Mouse (Mus musculus): Measurements from ENCODE around the gene Slc26a10. TPM values are rescaled to one million over a fixed set of nuclear protein-coding genes. Genes with fewer than 3 reads are reported as not detected.

The Slc26a10 gene
- polyA plus RNA-seq, 1 experiment from 2014 or later: 0.52 TPM

- H3K4me3 ChIP-seq (ENCODE audit: low read depth, low read length): no peak overlapping the region
- peaks cover 4% of the 10 kb centered on the region; the same call in 1 of the 2 replicates for H3K9me3 ChIP-seq (ENCODE audit: control insufficient read depth)
- no peak overlapping the region for H3K9ac ChIP-seq (ENCODE audit: low read depth, low read length)
- no peaks in the 10 kb centered on the region for H3K4me1 ChIP-seq (replicated peaks; ENCODE audit: control insufficient read depth, insufficient read depth, low read length)
- no peak overlapping the region for H3K4me2 ChIP-seq (replicated peaks; ENCODE audit: low read depth)
- H3K27ac ChIP-seq (ENCODE audit: low read depth, low read length): no peak overlapping the region
- 93% methylated on average over 2 of the region's 2 CpGs for WGBS
- no peaks in the 10 kb centered on the region for H3K36me3 ChIP-seq (ENCODE audit: control insufficient read depth, insufficient read depth)
- TF ChIP-seq CTCF (IDR thresholded peaks at IDR 0.05; ENCODE audit: low read depth): no peak
- ATAC-seq: no peak
- H3K27me3 ChIP-seq (replicated peaks; ENCODE audit: control insufficient read depth, insufficient read depth, low read length): no peaks in the 10 kb centered on the region
These were observed 37.9 kb upstream of the Slc26a10 start for GRCm38 (mm10) chr10:127218339-127218738.

- no peaks in the 10 kb centered on the region for H3K4me1 ChIP-seq (replicated peaks; ENCODE audit: control insufficient read depth, insufficient read depth, low read length)
- TF ChIP-seq CTCF (IDR thresholded peaks at IDR 0.05; ENCODE audit: low read depth): no peak
These were observed 36.7 kb upstream of the Slc26a10 start for GRCm38 (mm10) chr10:127217177-127217576.

GRCm38 (mm10) chr10:127216456-127216855, 36.0 kb upstream of the Slc26a10 start:
- Histone ChIP-seq H3K4me2 (replicated peaks; ENCODE audit: low read depth) (no peak overlapping the region), H3K9ac (ENCODE audit: low read depth, low read length) (no peak overlapping the region), H3K27me3 (replicated peaks; ENCODE audit: control insufficient read depth, insufficient read depth, low read length) (no peaks in the 10 kb centered on the region), H3K4me1 (replicated peaks; ENCODE audit: control insufficient read depth, insufficient read depth, low read length) (no peaks in the 10 kb centered on the region), H3K9me3 (ENCODE audit: control insufficient read depth) (peaks cover 4% of the 10 kb centered on the region; the same call in 1 of the 2 replicates), H3K27ac (ENCODE audit: low read depth, low read length) (no peak overlapping the region), H3K4me3 (ENCODE audit: low read depth, low read length) (no peak overlapping the region), H3K36me3 (ENCODE audit: control insufficient read depth, insufficient read depth) (no peaks in the 10 kb centered on the region)
- 90% methylated on average over 11 of the region's 11 CpGs for WGBS
- no peak for ATAC-seq
- TF ChIP-seq CTCF (IDR thresholded peaks at IDR 0.05; ENCODE audit: low read depth): no peak

More at GRCm38 (mm10) chr10:127217177-127217576, 36.7 kb upstream of the Slc26a10 start:
- Histone ChIP-seq H3K27ac (ENCODE audit: low read depth, low read length) (no peak overlapping the region), H3K4me2 (replicated peaks; ENCODE audit: low read depth) (no peak overlapping the region), H3K27me3 (replicated peaks; ENCODE audit: control insufficient read depth, insufficient read depth, low read length) (no peaks in the 10 kb centered on the region), H3K9ac (ENCODE audit: low read depth, low read length) (no peak overlapping the region), H3K4me3 (ENCODE audit: low read depth, low read length) (no peak overlapping the region), H3K36me3 (ENCODE audit: control insufficient read depth, insufficient read depth) (no peaks in the 10 kb centered on the region), H3K9me3 (ENCODE audit: control insufficient read depth) (peaks cover 4% of the 10 kb centered on the region; the same call in 1 of the 2 replicates)
- ATAC-seq: no peak

- peak; percentile 9; the same call in 1 of the 2 replicates for ATAC-seq
- H3K27me3 ChIP-seq (replicated peaks; ENCODE audit: control insufficient read depth, insufficient read depth, low read length): no peaks in the 10 kb centered on the region
- 0 out of 2 replicates have a peak, but pooled peaks cover 5% of the 10 kb centered on the region for H3K4me1 ChIP-seq (replicated peaks; ENCODE audit: control insufficient read depth, insufficient read depth, low read length)
- no peaks in the 10 kb centered on the region for H3K9me3 ChIP-seq (ENCODE audit: control insufficient read depth)
- no peaks in the 10 kb centered on the region for H3K36me3 ChIP-seq (ENCODE audit: control insufficient read depth, insufficient read depth)
- 6% methylated on average over 1 of the region's 1 CpGs for WGBS
- H3K27ac ChIP-seq (ENCODE audit: low read depth, low read length): no peak overlapping the region
- no peak overlapping the region for H3K4me2 ChIP-seq (replicated peaks; ENCODE audit: low read depth)
- H3K4me3 ChIP-seq (ENCODE audit: low read depth, low read length): no peak overlapping the region
- no peak overlapping the region for H3K9ac ChIP-seq (ENCODE audit: low read depth, low read length)
- TF ChIP-seq CTCF (IDR thresholded peaks at IDR 0.05; ENCODE audit: low read depth): no peak
These were observed 34.0 kb upstream of the Slc26a10 start for GRCm38 (mm10) chr10:127214422-127214803.

GRCm38 (mm10) chr10:127213704-127214421, 33.4 kb upstream of the Slc26a10 start:
- no peak overlapping the region for H3K4me2 ChIP-seq (replicated peaks; ENCODE audit: low read depth)
- no peak for ATAC-seq
- TF ChIP-seq CTCF (IDR thresholded peaks at IDR 0.05; ENCODE audit: low read depth): no peak
- 81% methylated on average over 13 of the region's 13 CpGs for WGBS
- H3K9ac ChIP-seq (ENCODE audit: low read depth, low read length): no peak overlapping the region
- no peaks in the 10 kb centered on the region for H3K9me3 ChIP-seq (ENCODE audit: control insufficient read depth)
- no peaks in the 10 kb centered on the region for H3K36me3 ChIP-seq (ENCODE audit: control insufficient read depth, insufficient read depth)
- H3K27ac ChIP-seq (ENCODE audit: low read depth, low read length): no peak overlapping the region
- H3K27me3 ChIP-seq (replicated peaks; ENCODE audit: control insufficient read depth, insufficient read depth, low read length): no peaks in the 10 kb centered on the region
- 0 out of 2 replicates have a peak, but pooled peaks cover 5% of the 10 kb centered on the region for H3K4me1 ChIP-seq (replicated peaks; ENCODE audit: control insufficient read depth, insufficient read depth, low read length)
- no peak overlapping the region for H3K4me3 ChIP-seq (ENCODE audit: low read depth, low read length)

- H3K36me3 ChIP-seq (ENCODE audit: control insufficient read depth, insufficient read depth): no peaks in the 10 kb centered on the region
- 0 out of 2 replicates have a peak, but pooled peaks cover 5% of the 10 kb centered on the region for H3K4me1 ChIP-seq (replicated peaks; ENCODE audit: control insufficient read depth, insufficient read depth, low read length)
- no peaks in the 10 kb centered on the region for H3K27me3 ChIP-seq (replicated peaks; ENCODE audit: control insufficient read depth, insufficient read depth, low read length)
- H3K9ac ChIP-seq (ENCODE audit: low read depth, low read length): no peak overlapping the region
- no peak overlapping the region for H3K4me2 ChIP-seq (replicated peaks; ENCODE audit: low read depth)
- H3K4me3 ChIP-seq (ENCODE audit: low read depth, low read length): no peak overlapping the region
- TF ChIP-seq CTCF (IDR thresholded peaks at IDR 0.05; ENCODE audit: low read depth): no peak
- no peak overlapping the region for H3K27ac ChIP-seq (ENCODE audit: low read depth, low read length)
- no peak for ATAC-seq
- WGBS: 84% methylated on average over 8 of the region's 8 CpGs
- H3K9me3 ChIP-seq (ENCODE audit: control insufficient read depth): no peaks in the 10 kb centered on the region
These were observed 32.8 kb upstream of the Slc26a10 start for GRCm38 (mm10) chr10:127213272-127213671.
